Mouse (Mus musculus) myocyte (in vitro differentiated cells): ENCODE data around the gene Ccdc182. TPM values are rescaled to one million over a fixed set of nuclear protein-coding genes. Genes with fewer than 3 reads are reported as not detected.

Experiments used
- H3K27me3 ChIP-seq: one replicate; pipeline ENCODE4 v1.6.1; 2011; ENCODE audit not compliant: control insufficient read depth, insufficient read depth, insufficient read length
- H3K36me3 ChIP-seq: one replicate; pipeline ENCODE4 v1.6.1; 2011; ENCODE audit not compliant: control insufficient read depth, insufficient read depth
- H3K4me2 ChIP-seq: one replicate; pipeline ENCODE4 v1.6.1; 2011; ENCODE audit warnings: low read depth, control low read depth
- H3K4me3 ChIP-seq: one replicate; pipeline ENCODE4 v1.5.1; 2011; ENCODE audit warnings: mild to moderate bottlenecking, control low read depth, moderate library complexity
- H3K79me2 ChIP-seq: one replicate; pipeline ENCODE4 v1.6.1; 2011; ENCODE audit not compliant: control insufficient read depth, insufficient read depth
- H3ac ChIP-seq: one replicate; pipeline ENCODE4 v1.6.1; 2011; ENCODE audit not compliant: control insufficient read depth, insufficient read length
- CEBPB ChIP-seq: IDR thresholded peaks from 2 replicates; pipeline ENCODE4 v1.6.1; 2011; ENCODE audit warnings: mild to moderate bottlenecking, moderate library complexity; ENCODE audit not compliant: poor library complexity, insufficient read depth, severe bottlenecking
- E2F4 ChIP-seq: IDR thresholded peaks from one replicate; pipeline ENCODE4 v1.6.1; 2011; ENCODE audit warnings: mild to moderate bottlenecking, control low read depth, moderate library complexity; ENCODE audit not compliant: insufficient read depth
- MAX ChIP-seq: IDR thresholded peaks from one replicate; pipeline ENCODE4 v1.6.1; 2011; ENCODE audit warnings: low read depth, mild to moderate bottlenecking, control low read depth
- MYOD1 ChIP-seq, 3 experiments: IDR thresholded peaks; one replicate each; pipeline ENCODE4 v1.6.1; 2011; ENCODE audit warnings: control low read depth in 2 of 3, low read depth in 2 of 3, mild to moderate bottlenecking in 2 of 3, moderate library complexity in 1 of 3; ENCODE audit not compliant: insufficient read length in 2 of 3, control insufficient read depth in 1 of 3
- MYOG ChIP-seq, 3 experiments: IDR thresholded peaks; one replicate each; pipeline ENCODE4 v1.6.1; 2011; ENCODE audit warnings: control low read depth in 2 of 3, low read depth in 2 of 3, mild to moderate bottlenecking in 2 of 3; ENCODE audit not compliant: insufficient read length in 2 of 3, control insufficient read depth in 1 of 3, insufficient read depth in 1 of 3
- POLR2A ChIP-seq: IDR thresholded peaks from one replicate; pipeline ENCODE4 v1.6.1; 2011; ENCODE audit warnings: low read depth, mild to moderate bottlenecking, control low read depth, moderate library complexity; ENCODE audit not compliant: insufficient read length
- POLR2AphosphoS2 ChIP-seq: IDR thresholded peaks from one replicate; pipeline ENCODE4 v1.6.1; 2011; ENCODE audit warnings: low read depth, control low read depth; ENCODE audit not compliant: insufficient read length
- REST ChIP-seq: IDR thresholded peaks from one replicate; pipeline ENCODE4 v1.6.1; 2011; ENCODE audit warnings: mild to moderate bottlenecking, control low read depth, moderate library complexity; ENCODE audit not compliant: insufficient read depth, insufficient read length
- SRF ChIP-seq: IDR thresholded peaks from one replicate; pipeline ENCODE4 v1.6.1; 2011; ENCODE audit warnings: low read depth; ENCODE audit not compliant: control insufficient read depth, insufficient read length
- TCF12 ChIP-seq: IDR thresholded peaks from one replicate; pipeline ENCODE4 v1.6.1; 2011; ENCODE audit warnings: mild to moderate bottlenecking, control low read depth; ENCODE audit not compliant: poor library complexity, insufficient read depth, severe bottlenecking
- TCF3 ChIP-seq: IDR thresholded peaks from one replicate; pipeline ENCODE4 v1.6.1; 2011; ENCODE audit warnings: low read depth, control low read depth; ENCODE audit not compliant: insufficient read length
- USF1 ChIP-seq: IDR thresholded peaks from one replicate; pipeline ENCODE4 v1.6.1; 2011; ENCODE audit warnings: low read depth, mild to moderate bottlenecking, control low read depth, moderate library complexity
- polyA plus RNA-seq: library from polyadenylated mRNA; unstranded; fragments of >200 nt; fragmentation: generic; extraction: Trizol; gene quantifications from one replicate; pipeline ENCODE4 v1.2.1, GENCODE M21; 2012; ENCODE audit warnings: missing spikeins

Gene Ccdc182
- polyA plus RNA-seq, 1 experiment = not detected

DNA sequence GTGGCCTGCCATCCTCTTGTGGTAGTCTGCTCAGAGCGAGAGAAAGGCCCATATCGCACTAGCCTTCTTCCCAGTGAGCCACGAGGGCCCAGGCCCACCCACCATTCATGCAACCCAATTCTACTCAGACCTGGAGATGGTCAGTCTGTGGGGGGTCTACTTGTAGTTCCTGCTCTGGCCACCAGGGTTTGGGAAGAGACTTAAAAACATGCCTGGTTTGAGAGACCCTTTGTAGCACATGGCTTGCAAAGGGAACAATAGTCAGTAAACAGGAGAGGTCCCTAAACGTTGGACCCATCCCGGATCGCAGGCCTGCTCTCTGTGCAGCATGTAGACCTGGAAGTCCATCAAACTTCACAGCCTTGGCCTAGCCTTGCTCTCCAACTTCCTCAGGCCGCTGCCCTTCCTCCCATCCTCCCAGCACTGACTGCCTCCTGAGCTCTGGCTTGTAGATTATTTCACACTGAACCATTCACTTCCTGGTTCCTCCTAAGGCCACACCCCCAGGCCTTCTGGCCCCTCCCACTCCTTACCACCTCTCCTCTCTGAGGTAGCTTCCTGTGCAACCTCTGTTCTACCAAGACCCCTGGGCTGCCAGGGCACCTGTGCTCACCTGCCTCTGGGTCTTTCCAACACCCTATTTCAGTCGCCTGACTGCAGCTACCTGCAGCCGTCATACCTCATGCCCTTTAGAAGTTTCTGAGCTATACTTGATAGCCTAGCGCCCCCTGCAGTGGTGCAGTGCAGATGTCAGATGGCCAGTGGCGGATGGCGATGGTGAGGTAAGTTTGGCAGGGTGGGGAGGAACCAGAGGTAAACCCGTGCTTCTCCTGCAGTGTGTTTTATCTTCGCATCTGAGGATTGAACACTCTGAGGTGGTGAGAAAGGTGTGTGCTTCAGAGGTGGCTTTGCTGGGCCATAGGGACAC lies 14.0 kb downstream of the Ccdc182 start:
- H3K79me2 ChIP-seq = no peaks in the 10 kb centered on the region
- no peak overlapping the region for H3ac ChIP-seq
- H3K4me2 ChIP-seq = no peak overlapping the region
- H3K27me3 ChIP-seq = no peaks in the 10 kb centered on the region
- TF ChIP-seq MYOD1 (IDR thresholded peaks at IDR 0.05; ENCODE audit: control insufficient read depth in 1 of 3, insufficient read length in 2 of 3, low read depth in 2 of 3) (no peak), TCF12 (no peak), TCF3 (no peak), POLR2A (no peak), POLR2AphosphoS2 (no peak)
- no peak overlapping the region for H3K4me3 ChIP-seq
- no peaks in the 10 kb centered on the region for H3K36me3 ChIP-seq

DNA sequence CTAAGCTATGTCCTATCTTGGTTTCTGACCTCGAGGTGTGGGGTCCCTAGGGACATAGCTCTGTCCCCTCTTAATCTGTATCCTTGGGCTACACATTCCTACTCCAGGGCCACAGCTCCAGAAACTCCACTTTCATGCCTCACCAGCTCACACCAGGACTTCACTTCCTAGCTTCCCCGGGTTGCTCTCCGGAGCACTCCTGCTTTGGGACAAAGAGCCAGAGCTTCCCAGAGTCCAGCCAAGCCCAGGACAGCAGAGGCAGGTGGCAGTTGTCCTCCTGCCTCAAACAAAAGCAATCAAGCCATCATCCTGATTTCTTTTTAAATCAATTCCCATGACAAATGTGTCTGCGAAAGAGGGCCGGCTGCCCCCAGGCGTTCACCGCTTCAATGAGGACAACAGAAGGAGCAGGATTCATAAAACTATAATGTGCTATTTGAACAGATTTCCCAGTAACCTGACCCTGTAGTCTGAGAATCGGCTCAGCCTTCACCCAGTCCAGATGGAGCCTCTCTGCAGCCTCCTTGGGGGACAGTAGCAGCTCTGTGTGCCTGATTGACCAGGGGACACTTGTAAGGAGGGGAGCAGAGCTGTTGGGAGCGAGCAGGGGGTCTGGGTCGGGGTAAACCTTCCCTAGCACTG lies 15.3 kb downstream of the Ccdc182 start:
- no peak for TF ChIP-seq POLR2A
- no peak for TF ChIP-seq MYOD1 (IDR thresholded peaks at IDR 0.05; ENCODE audit: control insufficient read depth in 1 of 3, insufficient read length in 2 of 3, low read depth in 2 of 3)
- no peak for TF ChIP-seq POLR2AphosphoS2
- no peak for TF ChIP-seq MAX
- TF ChIP-seq USF1 = no peak
- TF ChIP-seq TCF3 = no peak
- no peak overlapping the region for H3ac ChIP-seq
- no peaks in the 10 kb centered on the region for H3K27me3 ChIP-seq
- H3K36me3 ChIP-seq = no peaks in the 10 kb centered on the region
- H3K79me2 ChIP-seq = no peaks in the 10 kb centered on the region
- H3K4me3 ChIP-seq = no peak overlapping the region
- no peak overlapping the region for H3K4me2 ChIP-seq

DNA sequence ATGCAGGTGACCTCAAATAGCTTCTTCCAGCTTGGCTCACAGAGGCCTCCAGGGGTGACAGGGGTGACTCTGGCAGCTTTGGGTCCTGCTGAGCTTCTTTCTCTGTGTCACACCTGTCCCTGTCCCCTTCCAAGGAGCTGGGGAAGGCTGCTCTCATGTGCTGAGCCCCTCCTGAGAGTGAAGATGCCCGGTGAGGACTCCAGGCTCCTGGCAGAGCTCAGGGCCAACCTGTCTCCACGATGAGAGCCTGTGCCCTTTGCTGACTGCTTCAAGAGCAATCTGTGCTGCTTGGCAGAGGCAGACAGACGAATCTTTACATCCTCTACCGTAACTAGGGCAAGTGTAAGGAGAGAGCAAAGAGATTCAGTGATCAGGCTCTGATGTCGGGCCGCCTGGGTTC lies 16.9 kb downstream of the Ccdc182 start:
- H3ac ChIP-seq = no peak overlapping the region
- H3K4me2 ChIP-seq = no peak overlapping the region
- no peaks in the 10 kb centered on the region for H3K27me3 ChIP-seq
- no peaks in the 10 kb centered on the region for H3K36me3 ChIP-seq
- no peaks in the 10 kb centered on the region for H3K79me2 ChIP-seq
- no peak overlapping the region for H3K4me3 ChIP-seq
- TF ChIP-seq CEBPB (no peak), E2F4 (no peak)

DNA sequence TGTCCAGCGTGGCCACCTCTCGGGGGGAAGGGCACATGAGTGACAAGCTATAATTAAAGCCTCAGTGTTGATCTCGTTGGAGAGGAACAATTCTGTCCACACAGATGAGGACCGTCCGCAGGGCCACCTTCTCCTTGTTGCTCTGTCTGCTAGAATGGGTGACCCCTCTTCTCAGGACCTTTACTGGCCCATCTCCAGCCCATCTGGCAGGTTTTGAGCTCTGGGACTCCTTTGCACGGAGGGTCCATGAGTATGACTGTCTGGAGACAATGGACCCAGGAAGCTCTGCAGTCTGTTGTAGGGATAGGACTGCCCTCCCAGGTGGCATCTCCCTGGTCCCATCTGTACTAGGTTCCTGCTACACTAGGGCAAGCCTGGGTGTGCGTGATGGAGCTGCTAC lies 17.7 kb downstream of the Ccdc182 start:
- TF ChIP-seq MYOG (IDR thresholded peaks at IDR 0.05; ENCODE audit: control insufficient read depth in 1 of 3, insufficient read depth in 1 of 3, insufficient read length in 2 of 3, low read depth in 2 of 3) (no peak), POLR2AphosphoS2 (no peak)
- no peak overlapping the region for H3ac ChIP-seq
- no peak overlapping the region for H3K4me3 ChIP-seq
- H3K36me3 ChIP-seq = no peaks in the 10 kb centered on the region
- no peak overlapping the region for H3K4me2 ChIP-seq
- no peaks in the 10 kb centered on the region for H3K27me3 ChIP-seq
- no peaks in the 10 kb centered on the region for H3K79me2 ChIP-seq

DNA sequence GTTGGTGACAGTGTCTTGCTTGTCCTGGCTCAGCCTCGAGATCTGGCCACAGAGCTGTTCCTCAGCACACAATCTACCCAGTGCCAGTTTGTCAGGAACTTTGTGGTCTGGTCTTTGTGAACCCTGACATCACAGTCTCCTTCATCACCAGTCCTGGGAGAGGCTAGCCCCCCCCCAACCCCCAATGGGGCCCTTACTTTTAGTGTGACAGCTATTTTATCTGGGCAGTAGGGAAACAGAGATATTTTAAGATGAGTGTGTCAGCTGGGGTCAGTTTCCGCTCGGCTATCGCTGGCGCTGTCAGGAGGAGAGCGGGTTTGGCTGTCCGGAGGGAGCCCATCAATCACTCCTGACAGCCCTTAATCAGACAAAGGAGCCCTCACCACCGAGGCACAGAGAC lies 19.7 kb downstream of the Ccdc182 start:
- Histone ChIP-seq H3K27me3 (peaks cover 2% of the 10 kb centered on the region), H3K4me2 (no peak overlapping the region), H3K4me3 (no peak overlapping the region), H3K79me2 (no peaks in the 10 kb centered on the region), H3ac (no peak overlapping the region), H3K36me3 (no peaks in the 10 kb centered on the region)
- TF ChIP-seq MAX = no peak
- no peak for TF ChIP-seq CEBPB
- TF ChIP-seq E2F4 = no peak
- no peak for TF ChIP-seq MYOD1 (IDR thresholded peaks at IDR 0.05; ENCODE audit: control insufficient read depth in 1 of 3, insufficient read length in 2 of 3, low read depth in 2 of 3)
- no peak for TF ChIP-seq POLR2A
- TF ChIP-seq TCF12 = no peak
- no peak for TF ChIP-seq SRF
- no peak for TF ChIP-seq USF1
- TF ChIP-seq REST = no peak
- TF ChIP-seq TCF3 = no peak
- TF ChIP-seq MYOG (IDR thresholded peaks at IDR 0.05; ENCODE audit: control insufficient read depth in 1 of 3, insufficient read depth in 1 of 3, insufficient read length in 2 of 3, low read depth in 2 of 3) = no peak
- TF ChIP-seq POLR2AphosphoS2 = no peak
